Mouse (Mus musculus) kidney, embryonic 14.5 days (tissue): Measurements from ENCODE around the gene Zbed6. TPM values are rescaled to one million over a fixed set of nuclear protein-coding genes. Genes with fewer than 3 reads are reported as not detected.
"Not testable (repeated sequence)": the region's sequence is repeated elsewhere in the genome, so short reads cannot be mapped to it uniquely, and the experiment has no call there.

Experiments used
- ATAC-seq: fragments of 200-750 bp; cut with Nextera tagmentation; 2 replicates; pipeline ENCODE4 v1.8.0; 2017; ENCODE audit warnings: moderate number of reproducible peaks, mild to moderate bottlenecking, moderate TSS enrichment, moderate library complexity; ENCODE audit not compliant: low FRiP score, low TSS enrichment
- H3K27ac ChIP-seq: fragments of 300-500 bp; sonication (generic); 2 replicates; pipeline ENCODE4 v1.5.1; 2014; ENCODE audit warnings: low read depth, mild to moderate bottlenecking, low read length, moderate library complexity, mixed read lengths
- H3K27me3 ChIP-seq: fragments of 300-500 bp; sonication (generic); 2 replicates; pipeline ENCODE4 v1.6.1; 2014; ENCODE audit warnings: mild to moderate bottlenecking, low read length; ENCODE audit not compliant: control insufficient read depth, insufficient read depth
- H3K36me3 ChIP-seq: fragments of 300-500 bp; sonication (generic); 2 replicates; pipeline ENCODE4 v1.6.1; 2014; ENCODE audit warnings: low read length, mixed read lengths; ENCODE audit not compliant: control insufficient read depth, insufficient read depth
- H3K4me1 ChIP-seq: fragments of 300-500 bp; sonication (generic); 2 replicates; pipeline ENCODE4 v1.6.1; 2014; ENCODE audit warnings: low read length, mixed read lengths; ENCODE audit not compliant: control insufficient read depth, insufficient read depth
- H3K4me2 ChIP-seq: fragments of 300-500 bp; sonication (generic); replicated peaks from 2 replicates; pipeline ENCODE4 v1.6.1; 2014; ENCODE audit warnings: low read depth, mild to moderate bottlenecking, low read length
- H3K4me3 ChIP-seq: fragments of 300-500 bp; sonication (generic); 2 replicates; pipeline ENCODE4 v1.5.1; 2014; ENCODE audit warnings: mild to moderate bottlenecking, low read length
- H3K9ac ChIP-seq: fragments of 300-500 bp; sonication (generic); 2 replicates; pipeline ENCODE4 v1.6.1; 2014; ENCODE audit warnings: low read depth, mild to moderate bottlenecking, low read length, moderate library complexity
- H3K9me3 ChIP-seq: fragments of 300-500 bp; sonication (generic); 2 replicates; pipeline ENCODE4 v1.6.1; 2016; ENCODE audit warnings: low read length; ENCODE audit not compliant: control insufficient read depth
- WGBS: fragments of 180-500 bp; shearing (Covaris S2); extraction: QIAGEN DNeasy Blood & Tissue Kit; methylation state at CpG from one replicate; pipeline ENCODE4 v1.1.7; 2014; 5-methylcytosine and 5-hydroxymethylcytosine counted together
- polyA plus RNA-seq: library from polyadenylated mRNA; unstranded; fragments of >200 nt; fragmentation: Nextera tagmentation; extraction: Ambion mirVana; gene quantifications from 2 replicates; pipeline ENCODE4 v1.2.1, GENCODE M21; 2014

Gene Zbed6
- 0.51 TPM in 1 of 2 replicates, not detected in the other for polyA plus RNA-seq

DNA sequence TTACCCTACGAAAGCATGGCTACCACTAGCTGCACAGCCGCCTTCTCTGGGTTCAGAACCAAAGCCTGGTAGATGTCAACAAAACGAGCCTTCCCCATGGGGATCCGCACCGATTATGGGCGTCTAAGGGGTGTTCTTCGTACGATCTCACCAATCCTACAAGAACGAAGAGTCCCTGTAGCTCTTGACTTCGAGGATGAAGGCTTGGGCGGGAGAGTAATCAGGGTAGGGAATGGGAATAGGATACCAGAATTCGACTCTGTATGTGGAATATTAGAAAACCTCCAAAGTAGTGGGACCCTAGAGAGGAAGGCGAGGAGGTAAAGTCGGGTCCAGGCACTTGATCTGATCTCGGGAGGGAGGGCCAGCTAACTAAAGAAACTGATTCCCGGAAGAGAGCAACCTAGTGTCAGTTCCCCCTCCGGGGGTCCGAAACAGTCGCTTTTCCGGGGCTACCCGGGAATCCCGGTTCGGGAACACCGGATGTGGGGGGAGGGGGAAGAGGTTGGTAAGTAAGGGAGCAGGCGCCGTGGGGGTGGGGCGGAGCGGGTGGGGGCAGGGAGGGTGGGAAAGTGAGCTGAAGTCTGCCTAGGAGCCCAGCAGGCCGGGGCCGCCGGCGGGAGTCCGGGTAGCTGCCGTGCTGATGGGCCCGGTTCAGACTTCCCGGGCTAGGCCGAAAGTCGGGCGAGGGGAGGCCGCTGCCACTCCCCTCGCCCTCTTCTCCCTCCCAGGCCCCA, at the start of gene Zbed6:
Gene Zbed6 (minus strand): TSS at position 420 of the 737 bp plus-strand sequence.
- Histone ChIP-seq H3K9me3 (no peaks in the 10 kb centered on the region), H3K4me3 (peak within 1 kb of the TSS; percentile 72), H3K4me1 (peaks cover 17% of the 10 kb centered on the region), H3K27ac (peak within 1 kb of the TSS; percentile 91), H3K36me3 (peaks cover 18% of the 10 kb centered on the region), H3K4me2 (peak within 1 kb of the TSS; percentile 70), H3K9ac (peak within 1 kb of the TSS; percentile 95), H3K27me3 (no peaks in the 10 kb centered on the region)
- peak; percentile 84 for ATAC-seq
- WGBS: 2% methylated on average over 41 of the region's 41 CpGs

DNA sequence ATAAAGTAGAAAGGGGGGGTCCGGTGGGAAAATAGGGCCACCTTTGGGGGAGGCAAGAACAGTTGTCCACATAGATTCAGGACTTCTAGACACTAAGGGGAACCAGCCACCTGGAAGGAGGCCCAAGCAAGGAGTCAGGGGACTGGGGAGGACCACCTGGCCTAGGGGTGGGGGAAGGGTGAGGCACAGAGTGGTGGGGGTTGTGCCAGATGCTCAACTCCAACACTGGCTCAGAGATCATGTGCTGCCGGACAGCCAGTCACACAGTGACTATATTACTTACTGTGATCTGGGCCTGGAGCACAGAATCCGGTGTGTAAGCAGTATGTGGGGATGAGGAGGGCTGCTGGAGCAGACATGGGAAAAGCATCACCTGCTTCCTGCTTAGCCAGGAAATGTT, 48.6 kb upstream of the Zbed6 start:
- 70% methylated on average over 3 of the region's 3 CpGs for WGBS
- H3K27me3 ChIP-seq: no peaks in the 10 kb centered on the region
- H3K4me1 ChIP-seq: peaks cover 22% of the 10 kb centered on the region
- H3K9me3 ChIP-seq: no peaks in the 10 kb centered on the region
- H3K27ac ChIP-seq: no peak overlapping the region
- H3K36me3 ChIP-seq: no peaks in the 10 kb centered on the region; the same call in 1 of the 2 replicates
- no peak overlapping the region for H3K9ac ChIP-seq
- no peak overlapping the region for H3K4me3 ChIP-seq
- no peak for ATAC-seq
- H3K4me2 ChIP-seq: no peak overlapping the region

DNA sequence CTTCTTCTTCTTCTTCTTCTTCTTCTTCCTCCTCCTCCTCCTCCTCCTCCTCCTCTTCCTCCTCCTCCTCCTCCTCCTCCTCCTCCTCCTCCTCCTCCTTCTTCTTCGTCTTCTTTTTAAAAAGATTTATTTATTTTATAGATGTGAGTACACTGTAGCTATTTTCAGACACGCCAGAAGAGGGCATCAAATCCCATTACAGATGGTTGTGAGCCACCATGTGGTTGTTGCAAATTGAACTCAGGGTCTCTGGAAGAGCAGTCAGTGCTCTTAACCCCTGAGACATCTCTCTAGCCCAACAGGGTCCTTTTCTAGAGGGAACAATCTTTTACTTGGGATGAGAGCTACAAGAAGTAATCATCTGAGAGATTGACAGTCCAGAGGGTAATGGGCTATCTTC, 41.1 kb upstream of the Zbed6 start:
- H3K9ac ChIP-seq, H3K4me2 ChIP-seq, ATAC-seq, H3K4me1 ChIP-seq, H3K27me3 ChIP-seq, H3K27ac ChIP-seq, H3K36me3 ChIP-seq, H3K4me3 ChIP-seq, H3K9me3 ChIP-seq: not testable (repeated sequence)
- WGBS: 28% methylated on average over 1 of the region's 2 CpGs

DNA sequence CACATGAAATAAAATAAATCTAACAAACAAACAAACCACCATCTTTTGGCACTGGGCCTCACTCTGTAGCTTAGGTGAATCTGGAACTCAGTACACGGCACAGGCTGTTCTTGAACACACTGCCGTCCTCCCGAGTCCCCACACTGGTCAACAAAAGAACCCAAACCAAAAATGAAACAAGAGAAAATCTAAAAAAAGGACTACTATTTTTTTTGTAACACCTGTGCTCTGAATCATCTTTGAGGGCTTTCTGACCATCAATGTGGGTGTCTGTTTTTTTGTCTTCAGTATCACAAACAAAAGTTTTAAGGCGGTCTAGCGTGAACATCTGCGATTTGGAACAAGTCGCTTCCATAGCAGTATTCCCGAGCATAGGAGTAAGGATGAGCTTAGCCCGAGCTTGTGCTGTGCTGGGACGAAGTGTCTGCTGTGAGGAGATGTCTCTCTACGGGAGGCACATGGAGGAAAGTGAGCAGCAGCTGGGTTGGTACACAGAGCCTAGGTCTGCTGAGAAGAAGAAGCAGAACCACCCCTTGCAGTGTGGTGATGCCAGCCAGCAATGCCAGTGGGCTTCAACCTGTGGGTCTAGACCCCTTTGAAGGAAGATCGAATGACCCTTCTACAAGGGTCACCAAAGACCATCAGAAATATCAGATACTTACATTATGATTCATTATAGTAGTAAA, 37.4 kb upstream of the Zbed6 start:
- H3K27me3 ChIP-seq: no peaks in the 10 kb centered on the region
- ATAC-seq: no peak
- H3K9me3 ChIP-seq: no peaks in the 10 kb centered on the region
- H3K27ac ChIP-seq: no peak overlapping the region
- no peaks in the 10 kb centered on the region for H3K36me3 ChIP-seq
- peaks cover 20% of the 10 kb centered on the region for H3K4me1 ChIP-seq
- H3K4me2 ChIP-seq: no peak overlapping the region
- WGBS: 98% methylated on average over 12 of the region's 12 CpGs
- no peak overlapping the region for H3K9ac ChIP-seq
- no peak overlapping the region for H3K4me3 ChIP-seq

DNA sequence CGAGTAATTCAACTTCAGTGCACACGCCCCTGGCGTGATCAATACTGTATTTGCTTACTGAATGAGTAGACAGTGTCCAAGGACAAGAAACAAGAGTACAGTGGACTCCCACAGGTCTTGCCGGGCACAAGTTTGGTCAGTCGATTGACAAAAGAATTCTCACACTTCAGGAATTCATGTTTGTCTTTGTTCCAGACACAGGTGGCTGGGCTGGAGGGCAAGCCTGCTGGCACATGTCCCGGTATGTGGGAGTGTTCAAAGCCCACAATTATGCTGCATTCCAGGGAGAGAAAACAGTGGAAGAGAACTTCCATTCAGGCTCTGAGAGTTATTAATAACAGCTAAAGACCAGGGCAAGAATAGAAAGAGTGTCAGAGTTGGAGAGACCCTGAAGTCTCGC, 35.2 kb upstream of the Zbed6 start:
- H3K4me3 ChIP-seq: no peak overlapping the region
- no peak overlapping the region for H3K4me2 ChIP-seq
- peak; percentile 55 for ATAC-seq

DNA sequence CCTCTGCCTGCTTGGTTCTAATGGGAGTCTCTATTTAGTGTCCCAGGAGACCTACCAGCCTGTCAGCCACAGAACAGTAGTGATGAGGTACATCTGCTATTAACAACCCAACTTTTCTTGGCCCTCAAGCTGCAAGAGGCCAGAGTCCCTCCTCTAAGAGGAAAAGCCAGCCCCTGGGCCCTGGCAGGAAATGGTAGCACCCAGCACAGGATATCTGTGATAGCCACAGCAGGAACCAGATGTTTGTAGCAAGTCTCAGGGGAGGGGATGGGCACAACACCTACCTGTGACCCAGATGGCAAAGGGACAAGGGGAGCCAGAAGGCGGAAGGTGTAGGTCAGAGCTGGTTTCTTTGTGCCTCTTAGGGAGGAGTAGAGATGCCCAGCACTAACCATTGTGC, 34.2 kb upstream of the Zbed6 start:
- 94% methylated on average over 1 of the region's 1 CpGs for WGBS
- no peak; the same call in 1 of the 2 replicates for ATAC-seq
- Histone ChIP-seq H3K27ac (no peak overlapping the region), H3K9ac (no peak overlapping the region), H3K36me3 (no peaks in the 10 kb centered on the region), H3K4me3 (no peak overlapping the region), H3K4me2 (no peak overlapping the region), H3K4me1 (peaks cover 23% of the 10 kb centered on the region), H3K9me3 (no peaks in the 10 kb centered on the region), H3K27me3 (no peaks in the 10 kb centered on the region)

More for the DNA sequence above, 35.2 kb upstream of the Zbed6 start:
- no peaks in the 10 kb centered on the region for H3K9me3 ChIP-seq
- H3K36me3 ChIP-seq: no peaks in the 10 kb centered on the region
- peak overlapping the region; percentile 62; the same call in 1 of the 2 replicates for H3K27ac ChIP-seq
- WGBS: 29% methylated on average over 7 of the region's 7 CpGs
- H3K9ac ChIP-seq: no peak overlapping the region
- no peaks in the 10 kb centered on the region for H3K27me3 ChIP-seq
- H3K4me1 ChIP-seq: peaks cover 20% of the 10 kb centered on the region

DNA sequence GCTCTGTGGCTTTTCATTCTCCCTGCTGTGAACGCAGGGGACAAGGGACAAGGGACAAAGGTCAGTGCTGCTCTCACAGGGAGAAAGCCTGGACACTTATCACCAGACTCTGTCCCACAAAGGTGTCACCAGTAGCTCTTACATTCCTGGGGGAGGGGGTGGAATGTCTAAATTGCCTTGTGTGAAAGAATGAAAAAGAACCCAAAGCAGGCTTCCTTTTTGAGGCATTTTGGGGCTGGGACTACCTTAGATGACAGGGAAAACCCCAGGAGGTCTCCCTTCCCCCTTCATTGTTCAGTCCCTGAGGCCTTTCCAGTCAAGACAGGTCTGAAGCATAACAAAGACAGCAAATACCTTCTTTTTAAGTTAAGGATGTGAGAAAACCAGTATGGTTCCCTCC, 33.6 kb upstream of the Zbed6 start:
- Histone ChIP-seq H3K9ac (no peak overlapping the region), H3K9me3 (no peaks in the 10 kb centered on the region), H3K27me3 (no peaks in the 10 kb centered on the region), H3K4me2 (no peak overlapping the region), H3K27ac (0 out of 2 replicates have a peak overlapping the region, but pooled peaks have one; percentile 43), H3K4me1 (peaks cover 23% of the 10 kb centered on the region), H3K36me3 (no peaks in the 10 kb centered on the region), H3K4me3 (no peak overlapping the region)
- 10% methylated on average over 1 of the region's 1 CpGs for WGBS
- ATAC-seq: 0 out of 2 replicates have a peak, but pooled peaks have one; percentile 5

DNA sequence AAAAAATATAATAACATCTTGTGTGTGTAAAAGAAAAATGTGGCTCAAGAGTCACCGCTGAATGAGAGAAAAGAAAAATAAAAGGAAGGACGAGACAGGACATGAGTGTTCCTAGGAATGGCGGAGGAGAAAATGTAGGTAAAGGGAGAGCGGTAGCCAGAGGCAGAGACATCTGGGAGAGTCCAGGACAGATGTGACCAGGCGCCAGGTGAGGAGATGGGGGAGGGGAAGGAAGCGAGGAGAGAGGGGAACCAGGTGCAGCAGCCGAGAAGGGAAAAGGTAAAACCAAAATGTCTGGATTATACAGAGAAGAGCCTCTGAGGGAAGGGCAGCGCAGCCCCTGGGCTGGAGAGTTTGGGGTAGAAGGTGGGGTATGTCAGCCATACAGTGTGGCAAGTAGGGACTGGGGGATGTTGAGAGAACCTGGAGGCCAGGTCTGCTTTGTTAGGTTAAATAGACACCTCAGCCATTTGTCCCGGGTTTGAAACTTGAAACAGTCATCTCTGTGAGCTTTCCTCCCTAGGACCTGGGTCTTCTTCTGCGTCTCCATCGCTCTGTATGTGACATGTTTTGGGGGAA, 32.9 kb upstream of the Zbed6 start:
- peaks cover 23% of the 10 kb centered on the region for H3K4me1 ChIP-seq
- H3K9ac ChIP-seq: no peak overlapping the region
- no peak overlapping the region for H3K27ac ChIP-seq
- H3K4me3 ChIP-seq: no peak overlapping the region
- H3K36me3 ChIP-seq: no peaks in the 10 kb centered on the region
- no peaks in the 10 kb centered on the region for H3K27me3 ChIP-seq
- no peaks in the 10 kb centered on the region for H3K9me3 ChIP-seq
- WGBS: 68% methylated on average over 11 of the region's 11 CpGs
- ATAC-seq: no peak
- no peak overlapping the region for H3K4me2 ChIP-seq

DNA sequence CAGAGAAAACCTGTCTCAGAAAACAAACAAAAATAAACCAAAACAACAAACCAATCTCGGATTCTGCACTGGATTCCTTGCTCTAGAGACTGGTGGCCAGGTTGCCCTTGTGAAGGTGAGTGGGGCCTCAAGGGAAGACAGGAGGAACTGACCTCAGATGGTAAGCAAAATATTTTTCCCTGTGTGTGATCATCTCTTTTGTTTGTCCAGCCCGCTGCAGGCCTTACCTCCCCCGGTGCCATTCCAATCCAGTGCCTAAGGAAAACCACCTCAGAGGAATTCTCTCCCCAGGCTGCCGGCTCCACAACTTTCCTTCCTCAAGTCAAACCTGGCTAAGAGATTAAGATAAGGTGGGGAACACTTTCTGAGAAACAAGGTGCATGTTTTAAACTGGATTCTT, 31.5 kb upstream of the Zbed6 start:
- peaks cover 23% of the 10 kb centered on the region for H3K4me1 ChIP-seq
- no peaks in the 10 kb centered on the region for H3K27me3 ChIP-seq
- no peak overlapping the region for H3K4me2 ChIP-seq
- no peaks in the 10 kb centered on the region for H3K36me3 ChIP-seq
- no peak overlapping the region for H3K9ac ChIP-seq
- no peak overlapping the region for H3K4me3 ChIP-seq
- WGBS: 18% methylated on average over 4 of the region's 4 CpGs
- no peak for ATAC-seq
- no peak overlapping the region for H3K27ac ChIP-seq
- H3K9me3 ChIP-seq: no peaks in the 10 kb centered on the region
